Mouse (Mus musculus) mature B cell (primary cell): ENCODE data around the gene Fbxo42.

Experiments used
- in situ Hi-C: fragments of 300-500 bp; cut with MboI; formaldehyde crosslinking; loops from 2 replicates; pipeline ENCODE4 v1.14.3; 2019

Gene Fbxo42

GRCm38 (mm10) chr4:141251071-141251470 is 103.4 kb downstream of the Fbxo42 start:
- in situ Hi-C loops, result no loop called here

- in situ Hi-C loops, result no loop called here
These were observed 104.9 kb downstream of the Fbxo42 start for GRCm38 (mm10) chr4:141252641-141253040.
